Mouse (Mus musculus): Measurements from ENCODE around the gene Parp3.

The Parp3 gene

DNA sequence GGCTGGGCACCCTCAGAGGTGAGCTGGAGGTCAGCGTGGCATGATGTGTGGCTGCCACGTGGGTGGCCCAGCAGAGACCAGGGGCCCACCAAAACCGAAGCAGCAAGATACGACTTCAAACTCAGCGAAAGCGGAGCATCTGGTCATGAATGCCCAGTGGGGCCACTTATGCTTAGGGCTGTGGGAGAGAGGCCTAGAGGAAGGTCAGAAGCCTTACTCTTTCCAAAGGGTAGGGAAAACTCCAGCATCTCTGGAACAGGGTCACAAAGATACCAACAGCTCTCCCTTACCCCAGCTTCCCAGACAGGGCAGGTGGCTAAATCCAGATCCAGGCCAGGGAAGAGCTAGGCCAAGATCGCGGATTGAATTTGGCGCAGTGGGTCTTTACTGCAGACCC, 19.6 kb downstream of the Parp3 start:
- no peak for DNase-seq (ENCODE audit: low read depth, low spot score)

DNA sequence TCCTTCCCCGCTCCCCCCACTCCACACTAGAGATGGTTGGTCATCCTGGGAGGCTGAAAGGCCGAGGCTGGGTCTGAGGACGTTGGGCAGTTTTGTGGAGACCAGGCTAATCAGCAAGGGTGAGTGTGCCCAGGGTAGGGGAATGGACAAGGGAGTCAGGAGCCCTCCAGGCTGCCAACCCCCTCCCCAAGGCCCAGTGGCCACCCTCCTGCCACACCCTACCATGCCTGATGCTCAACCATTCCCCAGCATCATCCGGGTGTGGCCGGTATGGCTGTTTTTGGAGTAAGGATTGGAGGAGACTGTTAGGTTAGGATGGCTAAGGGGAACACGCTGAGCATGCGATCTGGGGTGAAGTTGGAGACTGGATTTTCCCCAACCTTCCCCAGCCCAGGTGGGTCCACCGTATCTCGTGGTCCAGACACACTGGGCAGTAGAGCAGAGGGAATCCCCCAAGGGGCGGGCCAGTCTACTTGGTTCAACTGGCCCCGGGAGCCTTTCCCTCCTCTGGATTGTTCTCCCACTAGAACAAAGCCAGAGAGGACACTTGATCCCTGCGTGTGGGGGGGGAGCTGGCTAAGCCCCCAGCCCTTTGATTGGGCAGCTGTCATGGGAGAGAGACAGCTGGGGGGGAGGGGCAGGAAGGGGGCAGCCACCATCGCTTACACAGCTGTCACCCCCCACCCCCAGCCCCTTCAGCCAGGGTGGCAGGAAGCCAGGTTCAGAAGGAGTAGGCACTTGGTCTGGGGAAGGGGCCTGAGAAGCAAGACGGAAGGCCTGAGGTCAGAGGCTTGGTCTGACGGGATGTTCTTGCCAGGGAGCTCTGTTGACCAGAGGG, 20.2 kb downstream of the Parp3 start:
- no peak for DNase-seq (ENCODE audit: low read depth, low spot score)

GRCm38 (mm10) chr9:106454888-106455681, 21.7 kb downstream of the Parp3 start:
- no peak for DNase-seq (ENCODE audit: low read depth, low spot score)

- DNase-seq (ENCODE audit: low read depth, low spot score), result no peak
Measured at GRCm38 (mm10) chr9:106454071-106454761, 22.5 kb downstream of the Parp3 start.

DNA sequence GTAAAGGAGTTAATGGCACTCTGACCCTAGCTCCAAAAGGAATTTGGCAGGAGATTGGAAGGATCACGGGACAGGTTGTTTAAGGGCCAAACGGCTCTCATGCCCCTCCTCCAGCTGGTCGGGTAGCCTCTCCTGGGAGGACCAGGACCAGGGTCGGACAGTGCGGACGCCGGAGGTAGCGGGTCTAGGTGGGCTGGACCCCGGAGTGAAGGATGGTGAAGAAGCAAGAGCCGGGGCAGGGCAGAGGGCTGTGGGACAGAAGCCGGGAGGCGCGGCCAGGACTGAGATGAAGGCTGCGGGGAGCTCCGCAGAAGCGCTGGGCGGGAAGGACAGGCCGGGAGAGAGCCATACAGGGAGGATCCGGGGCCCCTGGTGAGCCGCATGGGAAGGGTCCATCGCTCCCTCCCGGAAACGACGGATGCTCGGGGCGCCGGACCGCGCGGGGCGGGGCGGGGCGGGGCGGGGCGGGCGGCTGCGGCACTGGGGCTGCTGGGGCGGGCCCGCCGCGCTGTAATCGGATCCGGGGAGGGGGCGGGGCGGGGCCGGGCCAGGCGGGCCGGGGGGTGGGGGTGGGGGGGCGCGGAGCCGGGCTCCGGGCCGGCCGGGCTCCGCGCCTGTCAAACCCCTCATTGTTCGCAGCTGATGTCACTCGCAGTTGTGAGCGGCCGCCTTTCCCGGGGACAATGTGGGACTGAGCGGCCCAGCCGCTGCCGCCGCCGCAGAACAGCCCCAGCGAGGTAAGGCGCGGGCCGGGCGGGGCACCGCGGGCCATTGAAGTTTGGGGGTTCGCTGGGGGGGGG, 23.3 kb downstream of the Parp3 start, which contains the start of gene Pcbp4:
Gene Pcbp4 (plus strand): TSS at position 21 of the 800 bp plus-strand sequence.
- peak; percentile 75 for DNase-seq (ENCODE audit: low read depth, low spot score)

GRCm38 (mm10) chr9:106452821-106453220, 23.9 kb downstream of the Parp3 start:
- DNase-seq (ENCODE audit: low read depth, low spot score), result no peak

GRCm38 (mm10) chr9:106452351-106452750, 24.4 kb downstream of the Parp3 start:
- no peak for DNase-seq (ENCODE audit: low read depth, low spot score)

- DNase-seq (ENCODE audit: low read depth, low spot score), result no peak
Measured at GRCm38 (mm10) chr9:106451899-106452298, 24.9 kb downstream of the Parp3 start.

- DNase-seq (ENCODE audit: low read depth, low spot score), result no peak
Measured at GRCm38 (mm10) chr9:106451298-106451697, 25.5 kb downstream of the Parp3 start.

DNA sequence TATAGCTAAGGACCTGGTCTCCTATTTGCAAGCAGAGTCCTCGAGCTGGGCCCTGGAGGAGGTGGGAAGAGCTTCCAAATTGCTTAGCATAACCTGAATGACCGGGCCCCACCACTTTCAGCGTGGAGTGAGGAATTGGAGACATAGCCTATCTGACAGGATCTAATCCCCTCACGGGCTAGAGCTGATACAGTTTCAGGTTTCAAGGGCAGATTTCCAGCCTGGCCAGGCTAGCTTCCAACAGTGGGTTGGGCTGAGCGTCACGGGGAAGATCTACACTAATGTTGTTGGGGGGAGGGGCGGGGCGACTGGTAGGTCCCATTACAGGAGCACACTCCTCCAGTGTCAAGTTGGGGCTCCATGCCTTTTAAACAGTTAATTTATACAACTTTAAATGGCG, 26.1 kb downstream of the Parp3 start:
- DNase-seq (ENCODE audit: low read depth, low spot score), result no peak

DNA sequence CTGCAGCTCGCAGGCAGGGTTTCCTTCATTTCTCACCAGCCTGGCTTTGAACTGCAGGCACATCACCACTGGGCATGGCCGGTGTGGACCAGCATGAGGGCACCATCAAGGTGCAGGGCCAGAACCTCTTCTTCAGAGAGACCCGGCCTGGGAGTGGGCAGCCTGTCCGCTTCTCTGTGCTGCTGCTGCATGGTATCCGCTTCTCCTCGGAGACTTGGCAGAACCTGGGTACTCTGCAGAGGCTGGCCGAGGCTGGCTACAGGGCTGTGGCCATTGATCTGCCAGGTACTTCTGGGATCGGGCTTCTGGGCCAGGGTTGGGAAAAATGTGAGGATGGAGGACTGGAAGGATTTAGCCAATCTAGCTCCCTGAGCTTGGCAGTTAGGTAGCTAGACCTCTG, 26.8 kb downstream of the Parp3 start:
- DNase-seq (ENCODE audit: low read depth, low spot score), result no peak

- peak; percentile 86 for DNase-seq (ENCODE audit: low read depth, low spot score)
Measured at GRCm38 (mm10) chr9:106448498-106449031, 28.2 kb downstream of the Parp3 start.

GRCm38 (mm10) chr9:106447951-106448350, 28.8 kb downstream of the Parp3 start:
- DNase-seq (ENCODE audit: low read depth, low spot score), result no peak

DNA sequence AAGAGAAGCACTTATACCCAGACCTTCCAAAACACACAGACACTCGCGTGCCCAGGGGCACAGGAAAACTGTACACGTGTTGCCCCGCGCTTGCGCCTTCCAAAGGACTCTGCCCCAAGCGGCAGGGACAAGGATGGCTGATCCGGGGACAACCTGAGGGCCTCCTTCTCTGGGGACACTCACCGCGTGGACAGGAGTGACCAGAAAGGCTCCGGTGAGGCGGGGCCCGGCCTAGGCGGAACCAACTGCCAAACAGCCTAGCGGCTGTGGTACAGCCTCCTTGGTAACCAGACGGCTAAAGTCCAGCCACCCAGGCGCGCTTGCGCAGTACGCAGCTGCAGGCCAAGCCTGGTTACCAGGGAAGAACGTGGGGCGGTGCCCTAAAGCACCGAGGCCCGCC, 29.4 kb downstream of the Parp3 start, which contains the start of the genes Abhd14b and Abhd14a:
Gene Abhd14b (plus strand): TSS at position 112 of the 400 bp plus-strand sequence.
Gene Abhd14a (minus strand): TSS at position 331 of the 400 bp plus-strand sequence.
- DNase-seq (ENCODE audit: low read depth, low spot score), result peak; percentile 77

DNA sequence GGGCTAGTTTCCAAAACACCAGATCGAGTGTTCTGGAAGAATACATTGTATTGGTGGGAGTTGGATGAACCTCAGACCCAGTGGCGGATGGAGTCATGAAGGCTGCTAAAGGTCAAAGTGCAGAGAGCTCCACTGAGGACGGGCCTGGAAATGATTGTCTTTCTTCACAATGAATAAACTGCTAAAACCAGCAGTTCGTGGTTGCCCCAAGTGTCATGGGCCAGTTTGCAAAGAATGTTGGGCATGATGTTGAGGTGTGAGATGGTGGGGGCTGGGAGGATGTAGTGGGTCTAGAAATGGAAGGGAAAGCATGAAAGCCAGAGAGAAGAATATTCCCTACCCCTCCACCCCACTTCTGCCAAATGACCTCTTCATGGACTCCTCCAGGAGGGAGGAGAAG, 31.9 kb downstream of the Parp3 start:
- no peak for DNase-seq (ENCODE audit: low read depth, low spot score)

DNA sequence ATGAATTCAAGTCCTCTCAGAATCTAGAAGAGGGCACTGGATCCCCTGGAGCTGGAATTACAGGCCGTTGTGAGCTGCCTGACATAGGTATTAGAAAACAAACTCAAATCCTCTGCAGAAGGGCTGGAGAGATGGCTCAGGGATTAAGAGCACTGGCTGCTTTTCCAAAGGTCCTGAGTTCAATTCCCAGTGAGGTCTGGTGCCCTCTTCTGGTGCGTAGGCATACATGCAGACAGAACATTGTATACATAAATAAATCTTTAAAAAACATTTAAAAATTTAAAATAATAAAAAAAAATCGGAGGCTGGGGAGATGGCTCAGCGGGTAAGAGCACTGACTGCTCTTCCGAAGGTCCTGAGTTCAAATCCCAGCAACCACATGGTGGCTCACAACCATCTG, 34.1 kb downstream of the Parp3 start:
- no peak for DNase-seq (ENCODE audit: low read depth, low spot score)

- no peak for DNase-seq (ENCODE audit: low read depth, low spot score)
Measured at GRCm38 (mm10) chr9:106436566-106436965, 40.2 kb downstream of the Parp3 start.

GRCm38 (mm10) chr9:106433389-106433788, 43.4 kb downstream of the Parp3 start:
- DNase-seq (ENCODE audit: low read depth, low spot score), result no peak

DNA sequence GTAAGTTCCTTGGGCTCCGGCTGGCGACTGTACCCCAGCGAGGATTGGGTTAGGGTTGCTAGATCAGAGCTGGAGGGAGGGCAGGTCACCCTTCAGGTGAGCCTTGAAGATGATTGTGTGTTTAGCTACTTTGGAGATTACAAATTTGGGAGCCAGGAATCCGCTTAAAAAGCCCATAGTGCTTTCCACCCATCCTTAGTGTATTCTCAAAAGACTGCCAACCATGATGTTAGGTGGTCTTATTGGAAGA, 46.8 kb downstream of the Parp3 start:
- DNase-seq (ENCODE audit: low read depth, low spot score), result no peak

GRCm38 (mm10) chr9:106429221-106430014, 47.3 kb downstream of the Parp3 start, which contains the start of gene Rpl29:
TSS of gene Rpl29 (plus strand) at chr9:106429454.
- DNase-seq (ENCODE audit: low read depth, low spot score), result peak; percentile 97
